Mouse (Mus musculus): Measurements from ENCODE around the gene Hgd. TPM values are rescaled to one million over a fixed set of nuclear protein-coding genes. Genes with fewer than 3 reads are reported as not detected.

Hgd gene
- polyA plus RNA-seq, 1 experiment from 2014 or later, result 2.1 TPM

DNA sequence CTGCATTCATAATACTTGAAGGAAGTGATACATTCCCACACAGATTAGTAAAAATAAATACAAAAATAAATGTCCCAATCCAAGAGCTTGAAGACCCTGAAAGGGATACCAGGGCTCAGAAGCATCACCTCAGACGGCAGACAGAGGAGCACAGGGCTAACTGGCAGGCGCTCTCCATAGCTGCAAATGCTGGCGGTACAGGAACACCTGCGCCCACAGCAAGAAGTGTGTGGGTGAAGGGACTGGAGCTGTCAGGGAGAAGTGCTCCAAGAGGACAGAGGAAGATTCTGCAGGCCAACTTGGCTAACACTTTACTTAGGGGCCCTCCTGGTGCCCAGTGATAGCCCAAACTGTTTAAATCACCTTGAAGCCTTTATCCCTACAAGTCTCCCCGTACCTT lies 32.1 kb downstream of the Hgd start:
- no peak overlapping the region for H3K27ac ChIP-seq (ENCODE audit: low read length)
- H3K9ac ChIP-seq (ENCODE audit: low read length), result no peak overlapping the region
- no peaks in the 10 kb centered on the region for H3K4me1 ChIP-seq (ENCODE audit: control insufficient read depth, insufficient read depth, low read length)
- H3K9me3 ChIP-seq (replicated peaks; ENCODE audit: control insufficient read depth, low read length), result no peaks in the 10 kb centered on the region
- no peaks in the 10 kb centered on the region for H3K27me3 ChIP-seq (ENCODE audit: control insufficient read depth, insufficient read depth, low read length)
- H3K36me3 ChIP-seq (ENCODE audit: control insufficient read depth, insufficient read depth, low read length), result no peaks in the 10 kb centered on the region
- ATAC-seq (ENCODE audit: insufficient read depth, low FRiP score), result no peak
- no peak overlapping the region for H3K4me2 ChIP-seq (ENCODE audit: low read depth, low read length)
- H3K4me3 ChIP-seq (replicated peaks; ENCODE audit: low read length), result no peak overlapping the region
- WGBS, result 88% methylated on average over 5 of the region's 5 CpGs

DNA sequence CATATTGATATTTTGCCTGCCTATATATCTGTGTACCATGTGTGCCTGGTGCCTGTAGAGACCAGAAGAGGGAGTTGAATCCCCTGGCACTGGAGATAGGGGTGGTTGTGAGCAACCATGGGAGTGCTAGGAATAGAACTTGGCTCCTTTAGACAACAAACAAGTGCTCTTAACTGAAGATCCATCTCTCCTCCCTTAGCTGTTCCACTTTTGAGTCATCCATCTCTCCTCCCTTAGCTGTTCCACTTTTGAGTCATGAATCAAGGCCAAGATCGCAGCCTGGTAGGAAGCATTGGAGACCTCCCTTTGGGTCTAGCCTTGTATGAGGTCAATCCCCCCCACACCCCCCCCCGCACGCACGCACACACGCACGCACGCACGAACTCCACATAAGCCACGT lies 34.6 kb downstream of the Hgd start:
- Histone ChIP-seq H3K9ac (ENCODE audit: low read length) (no peak overlapping the region), H3K36me3 (ENCODE audit: control insufficient read depth, insufficient read depth, low read length) (no peaks in the 10 kb centered on the region), H3K4me3 (replicated peaks; ENCODE audit: low read length) (no peak overlapping the region), H3K4me1 (ENCODE audit: control insufficient read depth, insufficient read depth, low read length) (no peaks in the 10 kb centered on the region), H3K27ac (ENCODE audit: low read length) (no peak overlapping the region), H3K4me2 (ENCODE audit: low read depth, low read length) (no peak overlapping the region), H3K27me3 (ENCODE audit: control insufficient read depth, insufficient read depth, low read length) (no peaks in the 10 kb centered on the region), H3K9me3 (replicated peaks; ENCODE audit: control insufficient read depth, low read length) (no peaks in the 10 kb centered on the region)
- 94% methylated on average over 9 of the region's 9 CpGs for WGBS
- ATAC-seq (ENCODE audit: insufficient read depth, low FRiP score), result no peak

DNA sequence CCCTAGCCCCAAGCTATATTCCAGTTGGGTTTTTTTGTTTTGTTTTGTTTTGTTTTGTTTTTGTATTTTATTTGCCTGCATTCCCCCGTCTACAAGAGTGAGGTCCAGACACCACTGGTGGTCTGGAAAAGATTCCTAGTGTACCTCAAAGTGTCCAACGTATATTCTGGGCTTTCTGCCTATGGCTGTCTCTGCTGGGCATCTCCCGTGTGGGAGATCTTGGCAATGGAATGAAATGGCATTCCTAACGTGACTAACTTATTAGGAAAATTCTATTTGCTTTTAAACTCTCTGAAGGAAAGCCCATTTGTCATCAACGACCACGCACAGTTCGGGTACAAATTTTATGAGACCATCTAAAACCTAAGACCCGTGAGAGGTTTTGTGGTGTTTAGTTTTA lies 35.5 kb downstream of the Hgd start:
- Histone ChIP-seq H3K36me3 (ENCODE audit: control insufficient read depth, insufficient read depth, low read length) (no peaks in the 10 kb centered on the region), H3K4me3 (replicated peaks; ENCODE audit: low read length) (no peak overlapping the region), H3K9ac (ENCODE audit: low read length) (no peak overlapping the region), H3K4me1 (ENCODE audit: control insufficient read depth, insufficient read depth, low read length) (no peaks in the 10 kb centered on the region), H3K9me3 (replicated peaks; ENCODE audit: control insufficient read depth, low read length) (no peaks in the 10 kb centered on the region), H3K4me2 (ENCODE audit: low read depth, low read length) (no peak overlapping the region), H3K27ac (ENCODE audit: low read length) (no peak overlapping the region), H3K27me3 (ENCODE audit: control insufficient read depth, insufficient read depth, low read length) (no peaks in the 10 kb centered on the region)
- no peak for ATAC-seq (ENCODE audit: insufficient read depth, low FRiP score)
- WGBS, result 62% methylated on average over 8 of the region's 8 CpGs

DNA sequence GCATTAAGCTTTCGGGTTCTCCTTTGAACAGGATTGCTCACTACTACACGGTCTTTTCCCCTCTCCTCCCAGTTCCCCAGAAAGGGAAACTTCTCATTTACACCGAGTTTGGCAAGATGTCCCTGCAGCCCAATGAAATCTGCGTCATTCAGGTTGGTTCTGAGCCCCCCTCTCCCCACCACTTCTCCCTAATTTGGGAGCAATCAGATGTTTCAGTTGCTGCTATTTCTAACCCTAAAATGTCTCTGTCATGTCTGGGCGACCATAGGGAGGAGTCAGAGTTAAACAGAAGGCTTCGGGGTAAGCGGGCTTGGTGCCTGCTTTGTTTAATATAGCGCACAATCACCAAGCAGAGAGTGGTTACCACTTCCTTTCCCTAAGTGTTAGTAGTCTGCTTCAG lies 36.2 kb downstream of the Hgd start:
- ATAC-seq (ENCODE audit: insufficient read depth, low FRiP score), result no peak
- Histone ChIP-seq H3K27ac (ENCODE audit: low read length) (no peak overlapping the region), H3K9me3 (replicated peaks; ENCODE audit: control insufficient read depth, low read length) (no peaks in the 10 kb centered on the region), H3K4me3 (replicated peaks; ENCODE audit: low read length) (no peak overlapping the region), H3K9ac (ENCODE audit: low read length) (no peak overlapping the region), H3K4me1 (ENCODE audit: control insufficient read depth, insufficient read depth, low read length) (no peaks in the 10 kb centered on the region), H3K27me3 (ENCODE audit: control insufficient read depth, insufficient read depth, low read length) (no peaks in the 10 kb centered on the region), H3K36me3 (ENCODE audit: control insufficient read depth, insufficient read depth, low read length) (no peaks in the 10 kb centered on the region), H3K4me2 (ENCODE audit: low read depth, low read length) (no peak overlapping the region)
- 63% methylated on average over 8 of the region's 8 CpGs for WGBS

DNA sequence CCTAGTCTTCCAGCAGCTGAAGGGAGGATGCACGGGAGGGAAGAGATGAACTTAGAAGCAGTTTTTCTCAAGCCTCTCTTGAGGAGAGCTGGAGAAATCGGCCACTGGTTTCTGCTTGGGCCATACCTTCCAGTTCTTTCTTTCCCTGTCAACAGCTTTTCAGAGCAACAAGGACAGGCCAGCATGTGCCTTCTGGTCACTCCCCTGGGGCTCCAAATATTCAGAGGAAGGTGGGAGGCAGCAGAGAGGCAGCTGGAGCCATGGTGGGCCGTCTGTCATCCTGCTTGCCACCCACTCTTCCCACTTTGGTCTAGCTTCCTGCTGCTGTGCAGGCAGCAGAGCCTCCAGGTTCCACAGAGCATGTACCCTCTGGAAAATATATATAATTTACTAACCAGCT lies 37.7 kb downstream of the Hgd start:
- 37% methylated on average over 3 of the region's 3 CpGs for whole genome bisulfite sequencing
- Histone ChIP-seq H3K4me1 (ENCODE audit: control insufficient read depth, insufficient read depth, low read length) (no peaks in the 10 kb centered on the region), H3K9me3 (replicated peaks; ENCODE audit: control insufficient read depth, low read length) (no peaks in the 10 kb centered on the region), H3K4me2 (ENCODE audit: low read depth, low read length) (no peak overlapping the region), H3K9ac (ENCODE audit: low read length) (no peak overlapping the region), H3K4me3 (replicated peaks; ENCODE audit: low read length) (no peak overlapping the region), H3K36me3 (ENCODE audit: control insufficient read depth, insufficient read depth, low read length) (no peaks in the 10 kb centered on the region), H3K27ac (ENCODE audit: low read length) (no peak overlapping the region), H3K27me3 (ENCODE audit: control insufficient read depth, insufficient read depth, low read length) (no peaks in the 10 kb centered on the region)
- ATAC-seq (ENCODE audit: insufficient read depth, low FRiP score), result no peak

DNA sequence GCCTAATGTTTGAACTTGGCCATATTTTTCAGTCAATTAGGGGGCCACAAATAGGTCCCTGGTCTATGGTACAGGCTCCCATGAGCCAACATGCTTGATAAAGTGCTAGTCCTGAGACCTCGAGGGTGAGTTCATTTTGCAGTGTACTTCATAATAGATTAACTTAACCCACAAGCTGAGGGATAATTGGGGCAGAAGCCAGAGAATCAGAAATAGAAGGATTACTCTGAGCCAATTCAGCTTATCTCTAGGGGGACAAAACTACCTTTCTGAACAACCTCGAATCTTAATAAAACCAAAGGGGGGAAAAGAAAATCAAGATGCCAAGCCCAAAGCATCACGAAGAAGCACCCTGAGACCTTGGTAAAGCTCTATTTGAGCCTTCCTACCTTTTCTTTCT lies 42.5 kb downstream of the Hgd start:
- Histone ChIP-seq H3K27ac (ENCODE audit: low read length) (no peak overlapping the region), H3K4me1 (ENCODE audit: control insufficient read depth, insufficient read depth, low read length) (no peaks in the 10 kb centered on the region), H3K27me3 (ENCODE audit: control insufficient read depth, insufficient read depth, low read length) (no peaks in the 10 kb centered on the region), H3K4me2 (ENCODE audit: low read depth, low read length) (no peak overlapping the region), H3K4me3 (replicated peaks; ENCODE audit: low read length) (no peak overlapping the region), H3K9me3 (replicated peaks; ENCODE audit: control insufficient read depth, low read length) (no peaks in the 10 kb centered on the region), H3K36me3 (ENCODE audit: control insufficient read depth, insufficient read depth, low read length) (no peaks in the 10 kb centered on the region), H3K9ac (ENCODE audit: low read length) (no peak overlapping the region)
- WGBS, result 76% methylated on average over 3 of the region's 3 CpGs
- ATAC-seq (ENCODE audit: insufficient read depth, low FRiP score), result no peak

DNA sequence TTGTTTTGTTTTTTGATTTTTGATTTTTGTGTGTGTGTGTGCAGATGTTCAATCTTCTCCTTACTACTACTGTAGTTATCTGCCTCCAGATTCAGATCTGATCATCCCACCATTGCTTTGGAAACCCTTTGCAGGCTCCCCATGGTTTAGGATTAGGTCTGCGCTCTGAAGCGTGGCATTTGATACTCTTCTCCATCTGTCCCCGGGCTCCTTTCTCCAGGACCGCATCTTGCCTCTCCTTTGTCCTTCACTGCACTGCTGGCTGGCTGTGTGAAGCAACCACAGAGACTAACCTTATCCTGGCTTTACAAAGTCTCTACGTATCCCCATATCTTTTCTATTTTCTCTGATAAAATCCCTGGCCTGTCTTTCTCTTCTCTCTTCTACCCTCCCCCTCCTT lies 43.0 kb downstream of the Hgd start:
- no peaks in the 10 kb centered on the region for H3K27me3 ChIP-seq (ENCODE audit: control insufficient read depth, insufficient read depth, low read length)
- no peak overlapping the region for H3K9ac ChIP-seq (ENCODE audit: low read length)
- no peaks in the 10 kb centered on the region for H3K9me3 ChIP-seq (replicated peaks; ENCODE audit: control insufficient read depth, low read length)
- WGBS, result 83% methylated on average over 5 of the region's 5 CpGs
- H3K36me3 ChIP-seq (ENCODE audit: control insufficient read depth, insufficient read depth, low read length), result no peaks in the 10 kb centered on the region
- no peak overlapping the region for H3K4me3 ChIP-seq (replicated peaks; ENCODE audit: low read length)
- H3K4me1 ChIP-seq (ENCODE audit: control insufficient read depth, insufficient read depth, low read length), result no peaks in the 10 kb centered on the region
- ATAC-seq (ENCODE audit: insufficient read depth, low FRiP score), result no peak
- no peak overlapping the region for H3K27ac ChIP-seq (ENCODE audit: low read length)
- H3K4me2 ChIP-seq (ENCODE audit: low read depth, low read length), result no peak overlapping the region

DNA sequence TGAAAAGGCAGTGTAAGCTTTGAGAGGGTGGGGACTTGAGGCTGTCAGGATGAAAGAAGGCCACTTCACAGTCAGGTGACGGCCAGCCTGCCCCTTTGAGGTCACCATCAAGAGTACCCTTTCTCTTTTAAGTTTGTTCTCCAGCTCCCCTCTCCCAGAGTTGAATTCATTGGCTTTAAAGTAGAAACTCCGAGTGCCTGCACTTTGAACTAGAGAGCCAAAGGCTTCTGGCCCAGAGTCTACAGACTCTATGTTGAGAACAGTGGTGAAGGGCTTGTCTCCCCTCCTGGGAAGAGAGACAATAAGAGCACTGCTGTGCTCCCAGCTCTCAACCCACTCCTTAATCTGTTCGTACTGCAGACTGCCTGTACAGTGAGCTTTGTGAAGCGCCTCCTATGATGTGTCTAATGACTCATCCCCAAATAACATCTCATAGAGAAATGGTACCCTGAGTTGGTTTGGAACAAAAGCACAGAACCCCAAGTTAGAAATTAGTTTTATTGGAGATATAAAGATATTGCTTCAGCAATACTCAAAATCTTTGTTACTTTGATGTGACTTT lies 46.5 kb downstream of the Hgd start:
- no peak for ATAC-seq (ENCODE audit: insufficient read depth, low FRiP score)
- Histone ChIP-seq H3K27ac (ENCODE audit: low read length) (no peak overlapping the region), H3K9ac (ENCODE audit: low read length) (no peak overlapping the region), H3K9me3 (replicated peaks; ENCODE audit: control insufficient read depth, low read length) (no peaks in the 10 kb centered on the region), H3K4me3 (replicated peaks; ENCODE audit: low read length) (no peak overlapping the region), H3K4me2 (ENCODE audit: low read depth, low read length) (no peak overlapping the region), H3K36me3 (ENCODE audit: control insufficient read depth, insufficient read depth, low read length) (no peaks in the 10 kb centered on the region), H3K27me3 (ENCODE audit: control insufficient read depth, insufficient read depth, low read length) (no peaks in the 10 kb centered on the region), H3K4me1 (ENCODE audit: control insufficient read depth, insufficient read depth, low read length) (no peaks in the 10 kb centered on the region)
- 61% methylated on average over 4 of the region's 4 CpGs for WGBS

DNA sequence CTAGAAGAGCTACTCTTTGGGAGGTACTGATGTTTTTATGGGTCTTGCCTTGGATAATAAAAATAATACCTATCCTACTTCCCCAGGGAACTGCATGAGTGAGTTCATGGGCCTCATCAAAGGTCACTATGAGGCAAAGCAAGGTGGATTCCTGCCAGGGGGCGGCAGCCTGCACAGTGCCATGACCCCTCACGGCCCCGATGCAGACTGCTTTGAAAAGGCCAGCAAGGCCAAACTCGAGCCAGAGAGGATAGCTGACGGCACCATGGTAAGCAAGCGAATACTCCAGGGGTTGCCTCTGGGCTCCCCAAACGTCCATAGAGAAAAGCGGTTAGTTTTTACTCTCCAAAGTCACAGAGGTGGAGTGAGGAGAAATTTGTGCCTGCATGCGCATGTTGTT lies 48.4 kb downstream of the Hgd start:
- ATAC-seq (ENCODE audit: insufficient read depth, low FRiP score), result no peak
- no peaks in the 10 kb centered on the region for H3K36me3 ChIP-seq (ENCODE audit: control insufficient read depth, insufficient read depth, low read length)
- 76% methylated on average over 9 of the region's 9 CpGs for WGBS
- no peaks in the 10 kb centered on the region for H3K27me3 ChIP-seq (ENCODE audit: control insufficient read depth, insufficient read depth, low read length)
- H3K4me1 ChIP-seq (ENCODE audit: control insufficient read depth, insufficient read depth, low read length), result no peaks in the 10 kb centered on the region
- H3K9ac ChIP-seq (ENCODE audit: low read length), result no peak overlapping the region
- H3K27ac ChIP-seq (ENCODE audit: low read length), result no peak overlapping the region
- H3K4me2 ChIP-seq (ENCODE audit: low read depth, low read length), result no peak overlapping the region
- no peaks in the 10 kb centered on the region for H3K9me3 ChIP-seq (replicated peaks; ENCODE audit: control insufficient read depth, low read length)
- no peak overlapping the region for H3K4me3 ChIP-seq (replicated peaks; ENCODE audit: low read length)

DNA sequence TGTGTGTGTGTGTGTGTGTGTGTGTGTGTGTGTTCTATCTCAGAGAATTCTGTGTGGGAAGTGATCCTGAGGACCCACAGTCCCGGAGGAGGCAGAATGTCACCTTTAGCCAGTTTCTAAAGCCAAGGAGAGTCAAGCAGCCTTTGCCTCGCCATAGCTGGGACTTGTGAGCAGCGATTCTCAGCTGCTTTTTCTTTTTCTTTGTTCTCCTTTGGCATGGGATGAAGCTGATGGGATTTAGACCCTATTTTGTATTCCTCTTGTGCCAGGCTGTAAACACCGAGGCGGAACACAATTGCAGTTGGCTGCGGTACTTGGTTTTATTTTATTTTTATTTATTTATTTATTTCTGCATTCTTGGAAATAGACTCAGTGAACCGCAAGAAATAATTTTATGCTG lies 49.1 kb downstream of the Hgd start:
- Histone ChIP-seq H3K27me3 (ENCODE audit: control insufficient read depth, insufficient read depth, low read length) (no peaks in the 10 kb centered on the region), H3K27ac (ENCODE audit: low read length) (no peak overlapping the region), H3K4me3 (replicated peaks; ENCODE audit: low read length) (no peak overlapping the region), H3K9ac (ENCODE audit: low read length) (no peak overlapping the region), H3K4me1 (ENCODE audit: control insufficient read depth, insufficient read depth, low read length) (no peaks in the 10 kb centered on the region), H3K36me3 (ENCODE audit: control insufficient read depth, insufficient read depth, low read length) (no peaks in the 10 kb centered on the region), H3K9me3 (replicated peaks; ENCODE audit: control insufficient read depth, low read length) (no peaks in the 10 kb centered on the region), H3K4me2 (ENCODE audit: low read depth, low read length) (no peak overlapping the region)
- ATAC-seq (ENCODE audit: insufficient read depth, low FRiP score), result no peak
- 85% methylated on average over 7 of the region's 7 CpGs for WGBS
